Mouse (Mus musculus) left cerebral cortex, adult 11 months (tissue): ENCODE results near the gene Pbld2.

Experiments used
- DNase-seq: peaks from one replicate; pipeline ENCODE4 v3.0.0; 2022; ENCODE audit warnings: low spot score

The Pbld2 gene

DNA sequence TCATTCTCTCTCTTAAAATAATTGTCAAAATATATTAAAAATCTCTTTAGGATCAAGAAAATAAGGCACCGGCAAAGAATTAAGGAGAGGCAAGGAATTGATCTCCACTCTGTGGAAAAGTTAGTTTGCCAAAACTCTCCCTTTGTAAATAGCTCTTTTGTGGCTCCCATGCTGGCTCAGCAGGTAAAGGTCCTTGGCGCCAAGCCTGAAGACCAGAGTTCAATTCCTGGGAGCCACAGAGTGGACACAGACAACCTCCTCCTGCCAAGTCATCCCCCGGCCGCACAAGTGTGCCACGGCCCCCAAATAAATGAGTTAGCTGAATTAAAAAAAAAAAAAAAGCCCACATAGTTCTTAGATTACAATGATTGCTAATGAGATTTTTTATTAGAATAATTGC is 38.6 kb downstream of the Pbld2 start:
- no peak for DNase-seq

DNA sequence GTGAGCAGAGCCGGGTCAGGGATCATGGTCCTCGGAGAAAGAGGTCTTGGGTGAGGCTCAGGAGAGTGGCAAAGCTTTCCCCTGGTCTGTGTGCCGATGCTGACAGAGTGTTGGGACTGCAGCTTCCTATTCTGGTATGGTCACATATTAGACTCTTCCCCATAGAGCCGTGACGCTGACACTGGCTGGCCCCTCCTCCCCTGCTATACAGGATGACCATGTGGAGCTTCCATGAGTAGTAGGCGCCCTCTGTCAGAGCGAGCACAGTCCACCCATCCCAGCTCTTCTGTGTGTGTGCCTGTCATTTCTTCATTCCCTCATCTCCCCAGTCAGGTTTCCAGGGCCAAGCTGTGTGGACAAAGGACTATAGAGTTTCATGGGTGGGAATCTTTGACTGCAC is 39.2 kb downstream of the Pbld2 start:
- DNase-seq = no peak

- no peak for DNase-seq
Observed at GRCm38 (mm10) chr10:63064516-63064915, 40.4 kb downstream of the Pbld2 start.

GRCm38 (mm10) chr10:63065561-63065960 is 41.4 kb downstream of the Pbld2 start:
- no peak for DNase-seq

GRCm38 (mm10) chr10:63065988-63066387 is 41.9 kb downstream of the Pbld2 start:
- DNase-seq = peak; percentile 69

DNA sequence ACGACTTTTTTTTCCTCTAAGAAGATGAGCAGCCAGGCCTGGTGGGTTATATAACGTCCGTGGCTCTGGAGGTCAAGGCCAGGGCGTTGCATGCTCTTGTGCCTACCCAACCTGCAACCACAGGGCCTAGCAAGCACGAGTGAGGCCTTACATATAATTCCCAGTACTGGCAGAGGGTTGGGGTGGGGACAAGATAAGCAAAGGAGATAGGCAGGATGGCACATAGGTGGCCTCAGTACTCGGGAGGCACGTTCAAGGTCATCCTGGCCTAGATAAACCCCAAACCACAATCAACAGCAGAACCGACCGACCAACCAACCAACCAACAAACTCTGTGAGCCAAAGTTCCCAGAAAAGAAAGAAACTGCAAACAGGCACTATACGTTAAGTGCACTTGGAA is 62.2 kb downstream of the Pbld2 start:
- no peak for DNase-seq

GRCm38 (mm10) chr10:63089103-63089757 is 65.1 kb downstream of the Pbld2 start:
- DNase-seq = no peak

DNA sequence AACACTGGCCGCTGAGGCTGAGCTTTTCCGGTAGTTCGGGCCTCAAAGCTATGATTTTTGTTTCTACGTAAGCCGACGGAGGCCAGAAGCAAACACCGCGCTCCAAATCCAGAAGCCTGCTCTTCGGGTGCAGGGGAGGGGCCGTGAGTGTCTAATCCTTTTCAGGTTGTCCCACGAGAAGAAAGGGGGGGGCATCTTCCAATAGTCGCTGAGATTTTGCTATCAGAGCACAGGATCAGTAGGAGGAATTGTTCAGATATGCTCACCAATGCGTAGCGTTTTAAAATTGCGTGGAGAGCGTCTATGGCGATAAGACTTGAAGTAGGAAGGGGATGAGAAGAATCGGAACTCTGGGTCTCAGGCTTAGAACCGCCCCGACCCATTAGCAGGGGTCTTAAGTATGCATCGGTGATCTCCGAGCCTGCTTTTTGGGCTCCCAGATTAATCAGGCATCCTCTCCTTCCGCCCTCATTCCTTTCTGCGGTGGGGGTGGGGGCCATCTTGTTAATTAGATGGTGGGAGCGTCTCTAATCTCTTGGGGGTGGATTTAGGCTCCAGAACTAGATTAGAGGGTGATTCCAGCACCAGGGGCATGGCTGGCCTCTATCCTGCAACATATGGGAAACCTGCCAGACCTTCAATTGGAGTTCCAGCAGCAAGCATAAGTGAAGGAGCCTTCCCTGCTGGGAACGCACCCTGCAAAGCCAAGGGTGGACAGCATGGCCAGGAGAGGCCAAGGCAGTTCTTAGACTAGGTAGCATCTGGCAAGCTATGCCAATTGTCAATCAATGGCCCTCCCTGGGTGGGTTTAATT is 65.8 kb downstream of the Pbld2 start:
- peak; percentile 13 for DNase-seq

GRCm38 (mm10) chr10:63091915-63092314 is 67.8 kb downstream of the Pbld2 start:
- no peak for DNase-seq

GRCm38 (mm10) chr10:63092616-63093550 is 68.8 kb downstream of the Pbld2 start:
- DNase-seq = no peak

DNA sequence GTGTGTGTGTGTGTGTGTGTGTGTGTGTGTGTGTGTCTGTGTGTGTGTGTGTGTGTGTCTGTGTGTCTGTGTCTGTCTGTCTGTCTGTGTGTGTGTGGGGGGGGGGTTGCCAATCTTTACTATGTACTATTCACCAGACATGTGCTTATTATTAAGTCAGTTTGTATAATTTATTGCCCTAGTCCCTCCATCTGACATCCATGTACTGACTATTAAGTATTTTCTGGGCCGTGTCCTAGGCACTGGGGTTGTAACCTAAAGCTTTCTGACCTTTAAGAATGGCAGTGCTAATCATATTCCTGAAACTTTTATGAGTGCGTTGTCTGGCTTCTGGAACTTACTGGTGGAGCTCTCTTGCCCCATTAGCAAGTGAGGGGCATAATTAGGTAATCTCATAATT is 72.6 kb downstream of the Pbld2 start:
- DNase-seq = no peak

DNA sequence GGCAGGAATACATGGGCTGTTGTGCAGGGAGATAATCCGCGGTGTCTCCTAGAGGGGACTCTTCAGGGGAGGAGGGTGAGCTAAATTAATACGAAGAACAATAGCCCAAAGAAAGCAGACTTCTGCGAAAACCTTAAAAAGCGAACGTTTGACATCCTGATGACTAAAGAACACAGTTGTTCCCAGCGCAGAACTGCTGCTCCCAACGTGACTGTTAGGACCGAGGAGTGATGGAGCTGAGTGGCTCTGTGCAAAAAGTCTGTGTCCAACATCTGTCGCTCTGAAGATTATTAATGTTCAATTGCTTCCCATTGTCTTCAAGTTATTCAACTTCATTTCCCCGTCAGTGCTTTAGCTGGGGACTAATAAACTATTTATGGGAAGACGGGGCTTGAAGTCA is 74.1 kb downstream of the Pbld2 start:
- DNase-seq = no peak

DNA sequence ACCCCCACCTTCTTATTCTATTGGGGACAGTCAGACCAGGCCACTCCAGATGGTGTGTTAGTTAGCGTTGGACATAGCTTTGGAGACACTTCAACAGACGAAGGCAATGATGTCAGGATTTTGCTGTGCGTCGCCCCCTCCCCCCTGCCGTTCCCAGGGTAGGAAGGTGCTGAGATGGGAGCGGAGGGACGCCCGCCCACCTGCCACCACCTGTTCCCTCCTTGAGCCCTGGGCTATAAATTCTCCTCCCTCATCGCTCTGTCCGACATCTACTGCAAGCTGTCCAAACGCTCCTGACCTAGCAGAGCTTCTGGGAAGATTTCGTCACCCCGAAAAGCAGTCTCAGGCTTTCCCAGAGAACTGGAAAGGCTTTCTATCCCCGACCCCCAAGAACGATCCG is 75.4 kb downstream of the Pbld2 start, which contains the start of gene Atoh7:
Gene Atoh7 (plus strand): TSS at position 131 of the 400 bp plus-strand sequence.
- no peak for DNase-seq

GRCm38 (mm10) chr10:63099941-63100562 is 75.9 kb downstream of the Pbld2 start:
- peak; percentile 45 for DNase-seq

DNA sequence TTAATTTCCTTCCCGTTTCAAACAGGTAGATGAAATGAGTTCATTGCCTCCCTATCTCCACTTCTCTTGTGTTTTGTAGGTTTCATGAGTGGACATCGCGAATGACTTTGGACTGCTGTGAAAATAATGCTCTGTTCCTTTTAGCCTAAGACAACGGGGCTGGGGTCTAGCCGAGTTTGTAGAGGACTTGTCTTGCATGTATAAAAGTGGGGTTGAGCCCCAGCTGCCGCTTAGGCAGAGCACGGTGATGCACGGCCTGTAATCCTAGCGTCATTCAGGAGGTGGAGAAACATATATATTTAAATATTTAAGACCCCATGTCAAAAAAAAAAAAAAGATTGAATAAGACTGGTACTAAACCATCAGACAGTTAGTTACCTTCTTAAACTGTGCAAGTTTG is 76.5 kb downstream of the Pbld2 start:
- no peak for DNase-seq
